Mouse (Mus musculus) embryo, embryonic 11.5 days (tissue): ENCODE measurements around the gene Cdc42se1.

Experiments
- DNase-seq: peaks from one replicate; pipeline ENCODE4 v3.0.0-alpha.2; 2012; ENCODE audit warnings: low read depth, low spot score

Cdc42se1 gene

DNA sequence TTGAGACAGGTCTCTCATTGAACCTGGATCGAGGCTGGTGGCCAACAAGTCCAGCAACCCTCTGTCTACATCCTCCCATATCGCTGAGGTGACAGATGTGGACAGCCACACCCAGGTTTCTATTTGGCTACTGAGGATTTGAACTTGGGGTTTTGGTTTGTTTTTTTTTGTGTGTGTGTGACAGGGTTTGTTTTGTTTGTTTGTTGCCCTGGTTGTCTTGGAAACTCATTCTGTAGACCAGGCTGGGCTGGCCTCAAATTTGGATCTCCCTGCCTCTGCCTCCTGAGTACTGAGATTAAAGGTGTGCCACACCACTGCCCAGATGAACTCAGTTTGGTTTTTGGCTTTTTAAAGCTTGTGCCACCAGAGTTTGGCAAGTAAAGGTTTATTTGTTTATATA, 5.5 kb upstream of the Cdc42se1 start:
- DNase-seq = no peak

- no peak for DNase-seq
Observed at GRCm38 (mm10) chr3:95224295-95224694, 4.2 kb upstream of the Cdc42se1 start.

GRCm38 (mm10) chr3:95227214-95227613, 1.3 kb upstream of the Cdc42se1 start:
- DNase-seq = no peak

DNA sequence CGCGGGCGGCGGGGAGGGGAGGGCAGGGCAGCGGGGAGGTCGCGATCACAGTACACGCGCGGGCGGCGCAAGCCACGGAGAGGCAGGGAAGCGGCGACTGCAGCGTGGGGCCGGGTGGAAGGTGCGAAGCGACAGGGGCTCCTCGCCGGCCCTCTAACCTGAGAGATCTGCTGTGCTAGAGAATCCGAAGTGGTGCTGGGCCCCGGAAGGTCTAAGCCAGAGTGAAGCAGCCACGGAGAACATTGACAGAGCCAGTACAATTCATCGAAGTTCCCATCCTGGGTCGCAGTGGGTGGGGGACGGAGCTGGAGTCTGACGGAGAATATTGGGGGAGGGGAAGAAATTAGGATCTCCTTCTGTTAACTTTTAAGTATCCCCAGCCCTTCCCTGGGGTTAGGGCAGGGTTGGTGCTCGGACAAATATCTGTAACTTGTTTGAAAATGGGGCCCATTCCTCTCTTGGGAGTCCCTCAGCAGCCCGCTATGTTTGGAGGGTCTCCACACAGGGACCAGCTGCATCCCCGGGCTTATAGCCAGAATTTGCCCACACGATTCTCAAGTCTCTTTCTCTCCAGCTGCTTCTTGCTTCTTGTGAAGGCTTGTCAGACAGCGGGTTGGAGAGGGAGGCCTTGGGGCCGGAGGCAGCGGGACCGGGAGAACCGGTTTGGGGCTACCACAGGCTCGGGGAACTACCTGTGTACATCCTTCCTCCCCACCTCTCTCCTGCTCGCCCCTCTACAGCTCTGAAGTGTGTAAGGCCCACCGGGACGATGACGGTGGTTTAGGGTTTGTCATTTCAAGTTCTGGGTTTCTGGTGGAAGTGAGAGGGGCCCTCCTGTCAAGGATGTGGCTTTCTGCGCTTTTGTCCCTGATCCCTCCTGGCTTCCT, 605 bp downstream of the Cdc42se1 start:
- no peak for DNase-seq

GRCm38 (mm10) chr3:95229781-95230494, 1.4 kb downstream of the Cdc42se1 start:
- no peak for DNase-seq

DNA sequence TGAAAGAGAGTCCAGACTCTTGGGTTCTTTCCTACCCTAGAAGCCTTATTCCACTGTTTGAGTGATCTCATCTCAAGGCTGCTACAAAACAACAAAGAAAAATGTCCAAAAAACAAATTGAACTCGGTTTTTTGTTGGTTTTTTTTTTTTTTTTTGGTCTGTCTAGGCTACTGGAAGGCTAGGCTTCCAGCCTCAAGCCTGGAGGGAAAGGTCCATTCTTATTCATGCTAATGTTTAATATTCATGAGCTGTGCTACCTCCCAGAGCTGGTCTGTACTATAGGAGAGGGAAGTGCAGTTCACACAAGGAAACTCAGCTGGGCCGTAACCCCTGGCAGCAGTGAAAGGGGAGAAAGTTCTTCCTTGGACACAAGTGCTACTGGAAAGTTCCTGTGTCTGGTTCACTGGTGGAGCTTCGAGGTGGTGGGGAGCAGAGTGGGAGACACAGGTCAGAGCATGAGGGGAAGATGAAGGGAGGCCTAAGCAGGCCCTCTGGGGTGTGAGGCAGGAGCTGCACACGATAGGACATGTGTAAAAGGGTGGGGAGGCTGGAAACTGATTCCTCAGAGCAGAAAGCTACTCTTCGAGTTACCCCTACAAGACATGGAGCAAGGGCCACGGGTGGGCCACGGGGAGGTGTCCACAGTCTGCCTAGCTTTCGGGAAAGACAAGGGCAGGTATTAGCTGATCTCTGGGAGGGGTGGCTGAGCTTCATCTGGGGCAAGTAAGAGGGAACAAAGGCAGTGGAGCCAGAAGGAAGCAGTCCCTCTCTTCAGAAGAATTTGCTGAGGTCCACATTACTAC, 2.2 kb downstream of the Cdc42se1 start:
- DNase-seq = no peak

DNA sequence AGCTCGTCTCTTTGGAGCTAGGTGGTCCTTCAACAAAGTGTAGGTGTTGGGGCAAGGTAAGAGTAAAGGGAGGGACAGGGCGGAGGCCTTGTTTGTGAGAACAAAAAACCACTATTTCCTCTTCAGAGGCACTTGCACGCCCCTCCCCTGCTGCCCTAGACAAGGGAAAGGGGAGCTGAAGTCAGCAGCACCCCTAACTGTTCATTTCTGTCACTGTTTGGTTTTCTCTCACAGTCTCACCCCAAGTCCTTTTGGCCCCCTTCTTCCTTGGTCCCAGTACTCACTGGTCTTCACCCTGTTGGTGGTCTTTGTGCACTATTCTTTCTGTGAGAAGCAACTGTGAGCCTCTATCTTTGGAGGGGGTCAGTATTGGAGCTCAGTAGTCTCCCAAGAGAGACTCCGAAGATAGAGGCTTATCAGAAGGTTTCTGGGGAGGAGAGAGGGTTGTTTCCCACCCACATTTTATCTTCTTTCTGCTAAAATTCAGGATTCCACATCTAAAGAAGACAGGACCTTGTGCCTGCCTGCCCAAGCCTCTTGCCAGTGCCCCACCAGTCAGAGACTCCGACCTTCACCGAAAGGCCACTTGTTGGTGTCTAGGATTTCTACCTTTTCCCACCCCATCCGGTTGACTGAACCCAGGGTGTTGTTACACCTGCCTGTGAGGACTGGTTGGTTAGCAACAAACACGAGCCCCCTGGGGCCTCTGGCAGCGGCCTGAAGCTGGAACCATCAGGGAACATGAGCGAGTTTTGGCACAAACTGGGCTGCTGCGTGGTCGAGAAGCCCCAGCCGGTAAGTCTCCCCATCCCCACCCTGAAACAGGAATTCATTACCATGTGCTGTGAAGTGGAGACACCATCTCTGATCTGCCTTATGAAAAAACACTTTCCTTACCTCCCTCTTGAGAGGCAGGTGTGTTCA, 3.0 kb downstream of the Cdc42se1 start, which contains the start of gene Mllt11:
Mllt11 (minus strand) TSS at position 874 of the 924 bp plus-strand sequence.
- no peak for DNase-seq

GRCm38 (mm10) chr3:95232771-95233170, 4.2 kb downstream of the Cdc42se1 start:
- no peak for DNase-seq

DNA sequence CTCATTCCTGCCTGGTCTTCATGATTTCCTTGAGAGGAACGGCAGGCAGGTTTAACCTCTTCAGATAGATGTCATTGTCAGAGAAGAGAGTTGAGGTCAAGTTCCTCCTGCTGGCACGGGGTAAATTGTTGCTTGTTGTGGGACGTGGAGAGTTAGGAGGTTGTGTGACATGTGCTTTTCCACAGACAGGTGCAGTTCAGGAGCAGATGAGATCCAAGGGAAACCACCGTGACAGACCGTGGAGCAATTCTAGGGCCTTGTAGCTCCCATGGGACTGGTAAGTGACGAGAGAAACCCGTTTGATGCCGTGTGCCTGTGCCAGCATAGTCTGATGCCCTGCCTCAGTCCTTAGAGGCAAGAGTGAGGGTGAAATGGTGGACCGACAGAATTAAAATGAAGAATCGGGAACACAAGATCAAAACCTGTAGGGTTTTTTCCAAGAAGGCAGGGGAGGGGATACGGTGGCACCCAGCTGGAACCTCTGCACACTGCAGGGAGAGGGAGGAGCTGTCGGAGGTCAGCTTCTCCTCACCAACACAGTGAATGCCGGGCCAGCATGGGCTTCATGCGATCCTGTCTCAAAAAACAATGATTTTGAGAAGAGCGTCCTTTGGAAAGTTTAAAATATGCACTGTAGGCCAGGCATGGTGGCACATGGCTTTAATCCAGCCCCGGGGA, 4.9 kb downstream of the Cdc42se1 start:
- no peak for DNase-seq

GRCm38 (mm10) chr3:95235386-95236301, 7.1 kb downstream of the Cdc42se1 start:
- DNase-seq = no peak

DNA sequence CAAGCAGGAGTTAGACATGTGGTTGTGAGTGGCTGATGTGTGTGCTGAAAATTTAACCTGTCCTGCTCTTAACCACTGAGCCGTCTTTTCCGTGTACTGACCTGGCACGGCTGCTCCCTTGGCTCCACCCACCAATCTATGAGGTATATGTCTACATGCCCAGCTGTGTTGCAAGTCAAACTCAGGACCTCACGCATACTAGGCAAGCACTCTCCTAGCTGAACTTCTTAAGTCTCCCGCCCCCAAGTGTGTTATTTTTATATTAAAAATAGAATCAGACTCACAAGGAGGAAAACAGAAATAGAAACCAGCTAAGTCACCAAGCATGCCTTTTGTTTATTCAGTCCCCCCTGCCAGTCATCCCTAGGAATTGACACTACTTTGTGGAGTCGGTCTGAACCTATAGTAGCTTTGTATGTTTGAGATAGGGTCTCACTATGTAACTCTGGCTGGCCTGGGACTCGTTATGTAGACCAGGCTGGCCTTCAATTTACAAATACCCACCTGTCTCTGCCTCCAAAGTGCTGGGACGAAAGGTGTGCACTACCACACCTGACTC, 9.1 kb downstream of the Cdc42se1 start:
- no peak for DNase-seq

DNA sequence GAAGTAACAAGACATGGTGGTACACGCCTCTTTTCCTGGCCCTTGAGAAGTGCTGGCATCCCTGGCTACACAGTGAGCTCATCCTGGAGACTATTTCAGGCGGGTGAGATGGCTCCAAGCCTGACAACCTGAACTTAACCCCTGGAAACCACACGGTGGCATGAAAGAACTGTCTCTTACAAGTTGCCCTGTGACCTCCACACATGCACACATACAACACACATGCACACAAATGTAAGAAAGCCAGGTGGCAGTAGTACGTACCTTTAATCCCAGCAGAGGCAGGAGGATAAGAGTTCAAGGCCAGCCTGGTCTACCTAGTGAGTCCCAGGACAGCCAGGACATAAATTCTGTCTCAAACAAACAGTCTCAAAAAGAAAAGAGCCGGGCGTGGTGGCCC, 10.5 kb downstream of the Cdc42se1 start:
- no peak for DNase-seq

- no peak for DNase-seq
Observed at GRCm38 (mm10) chr3:95239971-95240370, 11.4 kb downstream of the Cdc42se1 start.

DNA sequence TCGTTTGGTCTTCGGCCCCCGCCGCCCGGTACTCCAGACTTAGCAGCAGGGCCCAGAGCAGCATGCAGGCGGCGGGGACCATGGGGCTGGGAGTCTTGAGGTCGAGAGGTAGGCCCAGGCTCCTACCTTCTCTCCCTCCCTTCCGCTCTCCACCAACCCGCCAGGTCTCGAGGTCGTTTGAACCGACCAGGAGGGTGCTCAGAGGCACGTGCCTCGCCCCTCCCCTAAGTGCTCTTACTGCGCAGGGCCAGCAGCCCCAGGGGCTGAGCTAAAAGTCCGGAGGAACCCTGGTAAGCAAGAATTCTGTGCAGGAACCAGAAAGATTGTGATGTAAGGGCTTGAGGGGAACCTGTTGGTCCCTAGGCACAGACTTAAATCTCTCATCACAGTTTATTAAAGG, 12.4 kb downstream of the Cdc42se1 start:
- DNase-seq = no peak

GRCm38 (mm10) chr3:95241498-95241897, 13.0 kb downstream of the Cdc42se1 start, which contains the start of gene Gm128:
TSS of gene Gm128 (minus strand) at chr3:95241598.
- DNase-seq = no peak

GRCm38 (mm10) chr3:95243086-95243485, 14.6 kb downstream of the Cdc42se1 start:
- DNase-seq = no peak

DNA sequence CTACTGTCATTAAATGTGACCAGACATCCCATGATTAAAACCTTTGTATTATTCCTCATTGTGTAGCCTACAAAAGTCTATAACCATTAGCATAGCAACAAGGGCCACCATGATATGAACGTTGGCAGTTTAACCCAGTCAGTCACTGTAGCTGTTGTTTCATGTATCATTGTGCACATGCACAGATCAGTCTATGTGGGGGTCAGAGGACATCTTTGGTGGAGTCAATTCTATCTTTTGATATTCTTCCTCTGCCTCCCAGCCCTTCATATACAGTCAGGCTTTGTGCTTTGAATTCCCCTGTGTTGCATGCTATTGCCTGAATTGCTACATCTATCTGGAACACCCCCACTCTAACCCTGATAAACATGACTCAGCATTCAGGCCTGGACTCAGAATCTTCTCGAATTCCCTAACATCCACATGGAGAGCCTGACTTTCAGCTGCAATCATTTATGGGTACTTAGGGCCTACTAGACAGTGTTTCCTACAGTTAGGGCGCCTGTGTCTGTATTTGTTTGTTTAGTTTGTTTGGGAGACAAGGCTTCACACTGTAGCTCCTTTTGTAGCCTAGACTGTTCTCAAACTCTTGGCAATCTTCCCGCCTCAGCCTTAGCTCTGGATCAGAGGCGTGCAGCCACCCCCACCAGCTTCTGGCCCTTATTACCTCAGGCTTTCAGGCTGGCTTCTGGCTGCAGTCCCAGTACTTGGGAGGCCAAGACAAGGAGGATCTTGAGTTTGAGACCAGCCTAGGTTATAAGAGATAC, 18.1 kb downstream of the Cdc42se1 start:
- no peak for DNase-seq
